Mouse (Mus musculus) megakaryocyte, embryonic 14.5 days (primary cell): ENCODE measurements around the gene Tns2.

Source experiments
- FLI1 ChIP-seq: IDR thresholded peaks from 2 replicates; pipeline ENCODE4 v1.6.1; 2012; ENCODE audit warnings: low read length, inconsistent platforms, mixed read lengths
- GATA1 ChIP-seq: IDR thresholded peaks from 3 replicates; pipeline ENCODE4 v1.6.1; 2012; ENCODE audit warnings: mixed read lengths, low read length, inconsistent platforms, borderline replicate concordance

DNA sequence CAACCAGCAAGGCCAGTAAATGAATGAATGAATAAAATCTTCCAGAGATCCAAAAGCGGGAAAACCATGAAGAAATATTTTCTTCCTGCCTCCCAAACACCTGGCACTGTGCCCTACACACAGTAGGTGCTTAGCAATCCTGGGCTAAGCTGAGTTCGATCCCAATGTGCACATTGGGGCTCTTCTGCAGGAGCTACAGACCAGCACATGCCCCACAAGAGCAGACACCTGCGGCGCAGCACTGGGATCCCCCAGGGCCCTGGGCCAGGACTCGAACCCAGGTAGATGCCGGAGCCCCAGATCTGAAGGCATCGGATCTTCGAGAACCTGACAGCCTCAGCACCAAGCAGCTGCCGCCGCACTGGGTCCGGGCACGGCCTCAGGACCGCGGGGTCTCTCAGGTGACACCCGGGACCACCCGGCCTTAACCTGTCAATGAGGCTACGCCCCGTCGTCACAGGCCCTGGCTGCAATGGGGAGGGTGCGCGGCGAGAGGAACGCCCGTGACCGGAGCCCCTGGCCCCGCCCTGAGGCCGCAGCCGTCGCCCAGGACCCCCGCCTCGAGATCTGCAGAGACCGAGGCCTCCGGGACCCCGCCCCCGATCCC, 35.4 kb downstream of the Tns2 start:
- TF ChIP-seq GATA1 (no peak), FLI1 (no peak)
